Mouse (Mus musculus) adrenal gland, postnatal 25 days (tissue): ENCODE measurements around the gene Fxyd6. TPM values are rescaled to one million over a fixed set of nuclear protein-coding genes. Genes with fewer than 3 reads are reported as not detected.

Source experiments
- DNase-seq: peaks from one replicate; pipeline ENCODE4 v3.0.0; 2021; ENCODE audit warnings: mixed read lengths
- long read RNA-seq: library from polyadenylated mRNA; stranded (forward); transcript quantifications from one replicate; pipeline ENCODE4 v2.0.0, GENCODE M21; 2021
- total RNA-seq: library from RNA; stranded (reverse); gene quantifications from 2 replicates; pipeline ENCODE4 v1.2.3, GENCODE M21; 2021

Gene Fxyd6
- total RNA-seq = 153 and 178 TPM in 2 replicates
- long read RNA-seq, transcript Fxyd6-203 (8 exons, 1,789 nt) = major isoform, 154 of 271 reads
- long read RNA-seq, transcript Fxyd6-201 (8 exons, 1,788 nt) = minor isoform, 87 of 271 reads
- long read RNA-seq, partial matches to known transcripts = 25 of 271 reads
- long read RNA-seq, other reads (novel, unspliced or antisense) = 5 of 271 reads

GRCm38 (mm10) chr9:45370117-45370561 lies at the start of gene Fxyd6:
Fxyd6 (plus strand) TSS chr9:45370185.
- peak; percentile 85 for DNase-seq

GRCm38 (mm10) chr9:45321465-45321864 lies 48.5 kb upstream of the Fxyd6 start:
- DNase-seq = no peak

- no peak for DNase-seq
Measured at GRCm38 (mm10) chr9:45321946-45322430, 48.0 kb upstream of the Fxyd6 start.

GRCm38 (mm10) chr9:45326390-45326789 lies 43.6 kb upstream of the Fxyd6 start:
- no peak for DNase-seq

GRCm38 (mm10) chr9:45328263-45328662 lies 41.7 kb upstream of the Fxyd6 start:
- no peak for DNase-seq

GRCm38 (mm10) chr9:45329577-45329976 lies 40.4 kb upstream of the Fxyd6 start:
- DNase-seq = no peak

- no peak for DNase-seq
Measured at GRCm38 (mm10) chr9:45337406-45337805, 32.6 kb upstream of the Fxyd6 start.

- DNase-seq = no peak
Measured at GRCm38 (mm10) chr9:45343066-45343465, 26.9 kb upstream of the Fxyd6 start.

- DNase-seq = no peak
Measured at GRCm38 (mm10) chr9:45345516-45345915, 24.5 kb upstream of the Fxyd6 start.

GRCm38 (mm10) chr9:45346276-45346675 lies 23.7 kb upstream of the Fxyd6 start:
- DNase-seq = no peak

- DNase-seq = no peak
Measured at GRCm38 (mm10) chr9:45348560-45348959, 21.4 kb upstream of the Fxyd6 start.

GRCm38 (mm10) chr9:45349181-45349580 lies 20.8 kb upstream of the Fxyd6 start:
- no peak for DNase-seq

- DNase-seq = no peak
Measured at GRCm38 (mm10) chr9:45349851-45350250, 20.1 kb upstream of the Fxyd6 start.

GRCm38 (mm10) chr9:45355192-45355591 lies 14.8 kb upstream of the Fxyd6 start:
- no peak for DNase-seq

GRCm38 (mm10) chr9:45358356-45358755 lies 11.6 kb upstream of the Fxyd6 start:
- no peak for DNase-seq

- DNase-seq = no peak
Measured at GRCm38 (mm10) chr9:45362051-45362461, 7.9 kb upstream of the Fxyd6 start.

- no peak for DNase-seq
Measured at GRCm38 (mm10) chr9:45363639-45364214, 6.3 kb upstream of the Fxyd6 start.

GRCm38 (mm10) chr9:45367716-45368115 lies 2.3 kb upstream of the Fxyd6 start:
- no peak for DNase-seq

- DNase-seq = no peak
Measured at GRCm38 (mm10) chr9:45368341-45368901, 1.6 kb upstream of the Fxyd6 start.

- DNase-seq = no peak
Measured at GRCm38 (mm10) chr9:45370616-45371336, 791 bp downstream of the Fxyd6 start.

GRCm38 (mm10) chr9:45371337-45371707 lies 1.3 kb downstream of the Fxyd6 start:
- no peak for DNase-seq

- DNase-seq = no peak
Measured at GRCm38 (mm10) chr9:45373896-45374295, 3.9 kb downstream of the Fxyd6 start.

GRCm38 (mm10) chr9:45374988-45375502 lies 5.1 kb downstream of the Fxyd6 start:
- DNase-seq = no peak
